Mouse (Mus musculus): Measurements from ENCODE around the gene Uck1.
A peak's percentile ranks its signal among the peaks of the same experiment; 100 is the strongest.
"Not testable (repeated sequence)": the region's sequence is repeated elsewhere in the genome, so short reads cannot be mapped to it uniquely, and the experiment has no call there.

The Uck1 gene

GRCm38 (mm10) chr2:32259657-32260417 is at the start of gene Uck1:
Uck1 (minus strand) TSS chr2:32260159.
- DNase-seq (ENCODE audit: low read depth): peak; percentile 92

- DNase-seq (ENCODE audit: low read depth): no peak
Measured at GRCm38 (mm10) chr2:32308870-32309568, 49.1 kb upstream of the Uck1 start.

GRCm38 (mm10) chr2:32307941-32308760 is 48.2 kb upstream of the Uck1 start:
- peak; percentile 77 for DNase-seq (ENCODE audit: low read depth)

GRCm38 (mm10) chr2:32307247-32307798 is 47.4 kb upstream of the Uck1 start:
- DNase-seq (ENCODE audit: low read depth): no peak

- DNase-seq (ENCODE audit: low read depth): no peak
Measured at GRCm38 (mm10) chr2:32306176-32306575, 46.2 kb upstream of the Uck1 start.

- no peak for DNase-seq (ENCODE audit: low read depth)
Measured at GRCm38 (mm10) chr2:32305668-32306067, 45.7 kb upstream of the Uck1 start.

GRCm38 (mm10) chr2:32304145-32304832 is 44.3 kb upstream of the Uck1 start:
- peak; percentile 59 for DNase-seq (ENCODE audit: low read depth)

- DNase-seq (ENCODE audit: low read depth): no peak
Measured at GRCm38 (mm10) chr2:32302952-32303351, 43.0 kb upstream of the Uck1 start.

- DNase-seq (ENCODE audit: low read depth): no peak
Measured at GRCm38 (mm10) chr2:32299469-32299868, 39.5 kb upstream of the Uck1 start.

GRCm38 (mm10) chr2:32295842-32296241 is 35.9 kb upstream of the Uck1 start:
- not testable (repeated sequence) for DNase-seq (ENCODE audit: low read depth)

- no peak for DNase-seq (ENCODE audit: low read depth)
Measured at GRCm38 (mm10) chr2:32295285-32295684, 35.3 kb upstream of the Uck1 start.

- no peak for DNase-seq (ENCODE audit: low read depth)
Measured at GRCm38 (mm10) chr2:32294348-32294747, 34.4 kb upstream of the Uck1 start.

GRCm38 (mm10) chr2:32289578-32289977 is 29.6 kb upstream of the Uck1 start:
- DNase-seq (ENCODE audit: low read depth): peak; percentile 88

GRCm38 (mm10) chr2:32288371-32288931 is 28.5 kb upstream of the Uck1 start:
- DNase-seq (ENCODE audit: low read depth): peak; percentile 57

GRCm38 (mm10) chr2:32287923-32288367 is 28.0 kb upstream of the Uck1 start, which contains the start of gene Swi5:
Swi5 (minus strand) TSS chr2:32288075.
- DNase-seq (ENCODE audit: low read depth): peak; percentile 100

GRCm38 (mm10) chr2:32287334-32287840 is 27.4 kb upstream of the Uck1 start, which contains the start of gene Golga2:
Golga2 (plus strand) TSS chr2:32287384.
- DNase-seq (ENCODE audit: low read depth): no peak

GRCm38 (mm10) chr2:32283986-32284385 is 24.0 kb upstream of the Uck1 start:
- no peak for DNase-seq (ENCODE audit: low read depth)

- peak; percentile 75 for DNase-seq (ENCODE audit: low read depth)
Measured at GRCm38 (mm10) chr2:32282727-32283126, 22.8 kb upstream of the Uck1 start.

- no peak for DNase-seq (ENCODE audit: low read depth)
Measured at GRCm38 (mm10) chr2:32282289-32282688, 22.3 kb upstream of the Uck1 start.

GRCm38 (mm10) chr2:32275823-32276222 is 15.9 kb upstream of the Uck1 start:
- DNase-seq (ENCODE audit: low read depth): no peak

GRCm38 (mm10) chr2:32260635-32261034 is 676 bp upstream of the Uck1 start:
- peak; percentile 90 for DNase-seq (ENCODE audit: low read depth)
